Mouse (Mus musculus) cerebellum, adult 11-12 months (tissue): ENCODE data around the gene Sumo3.
A peak's percentile ranks its signal among the peaks of the same experiment; 100 is the strongest.

ENCODE experiments used
- DNase-seq: peaks from one replicate; pipeline ENCODE4 v3.0.0; 2022

Gene Sumo3

DNA sequence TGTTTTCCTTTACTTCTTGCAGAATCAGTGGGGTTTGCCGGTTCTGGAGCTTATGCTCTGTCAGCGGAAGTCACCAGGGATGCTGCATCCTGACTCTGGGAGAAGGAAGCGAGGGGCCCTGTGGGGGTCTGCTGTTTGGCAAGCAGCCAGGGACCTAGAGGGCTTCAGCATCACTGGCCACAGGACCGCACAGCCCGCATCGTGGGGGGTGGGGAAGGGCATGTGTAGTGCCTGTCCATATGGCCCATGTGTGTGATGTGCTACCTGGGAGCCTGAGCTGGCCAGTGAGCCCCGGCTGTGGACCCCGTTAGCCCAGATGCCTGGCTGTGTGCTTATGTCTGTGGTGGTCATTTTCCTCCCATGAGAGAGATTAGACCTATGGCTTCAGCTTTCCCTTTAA lies 16.1 kb upstream of the Sumo3 start:
- no peak for DNase-seq

DNA sequence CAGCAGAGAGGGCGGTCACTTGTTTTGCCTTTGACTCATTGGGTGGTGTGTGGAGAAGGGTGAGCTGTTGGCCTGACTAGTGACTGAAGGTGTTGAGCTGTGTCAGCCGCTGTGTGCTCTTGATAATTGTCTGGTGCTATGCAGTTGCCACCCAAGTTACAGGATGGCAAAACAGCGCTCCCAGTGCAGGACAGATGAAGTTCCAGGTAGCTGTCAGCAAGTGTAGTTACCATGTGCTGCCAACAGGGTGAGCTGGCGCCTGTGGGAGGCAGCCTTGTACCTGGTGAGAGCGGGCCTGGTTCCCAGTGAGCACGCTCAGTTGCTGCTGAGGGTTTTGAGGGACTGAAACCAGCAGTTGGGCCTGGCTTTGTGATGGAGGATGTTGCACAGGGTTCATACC lies 15.1 kb upstream of the Sumo3 start:
- DNase-seq: peak; percentile 62

DNA sequence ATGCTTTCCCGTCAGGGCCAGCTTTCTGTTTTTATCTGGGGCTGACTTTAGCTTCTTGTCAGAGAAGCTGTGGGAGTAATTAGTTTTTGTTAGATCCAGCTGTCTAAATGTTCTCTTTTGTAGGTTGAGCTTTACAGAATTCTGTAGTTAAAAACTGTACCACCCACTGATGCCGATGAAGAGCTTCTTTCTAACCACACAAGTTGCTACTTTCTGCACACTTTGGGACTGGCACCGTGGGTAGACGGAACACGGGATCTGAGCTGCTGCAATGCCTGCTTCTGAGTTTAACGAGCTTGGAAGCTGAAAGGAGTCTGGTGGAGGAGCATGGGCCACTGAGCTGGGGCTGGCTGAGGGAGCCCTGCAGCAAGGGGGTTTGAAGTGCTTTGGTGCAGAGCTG lies 14.4 kb upstream of the Sumo3 start:
- no peak for DNase-seq

DNA sequence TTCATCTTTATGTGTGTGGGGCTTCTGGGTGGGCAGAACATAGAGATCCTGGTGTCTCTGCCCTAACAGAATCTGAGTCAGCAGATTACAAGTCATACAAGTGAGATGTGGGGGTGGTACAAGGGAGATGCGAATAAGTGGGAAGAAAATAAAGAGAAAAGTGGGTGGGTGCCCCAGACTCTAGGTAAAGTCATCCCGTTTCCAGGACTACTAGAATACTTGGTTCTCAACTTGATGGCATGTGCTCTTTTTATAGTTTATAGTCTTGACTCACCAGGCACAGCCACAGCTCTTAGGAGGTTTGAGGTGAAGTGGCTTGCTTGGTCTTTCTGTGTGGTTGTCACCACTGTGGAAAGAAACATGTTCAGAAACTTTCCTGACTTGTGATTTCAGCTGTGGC lies 9.8 kb upstream of the Sumo3 start:
- no peak for DNase-seq

DNA sequence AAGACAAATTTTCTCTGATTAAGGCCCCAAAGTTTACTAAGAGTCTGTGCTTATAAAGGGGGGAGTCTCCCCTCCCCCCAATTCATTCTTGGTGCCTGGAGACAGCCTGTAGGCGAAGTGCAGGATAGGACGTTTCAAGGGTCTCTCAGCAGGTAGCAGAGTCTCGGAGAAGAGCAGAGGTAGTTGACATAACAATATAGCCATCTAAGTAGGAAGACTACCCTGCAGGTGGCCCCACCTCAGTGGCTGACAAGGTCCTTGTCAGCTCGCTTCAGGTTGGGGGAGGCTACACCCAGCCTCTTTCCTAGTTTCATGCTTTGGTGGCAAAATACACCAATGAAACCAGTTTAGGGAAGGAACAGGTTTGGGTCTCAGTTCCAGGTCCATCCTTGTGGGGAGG lies 2.9 kb upstream of the Sumo3 start:
- no peak for DNase-seq

DNA sequence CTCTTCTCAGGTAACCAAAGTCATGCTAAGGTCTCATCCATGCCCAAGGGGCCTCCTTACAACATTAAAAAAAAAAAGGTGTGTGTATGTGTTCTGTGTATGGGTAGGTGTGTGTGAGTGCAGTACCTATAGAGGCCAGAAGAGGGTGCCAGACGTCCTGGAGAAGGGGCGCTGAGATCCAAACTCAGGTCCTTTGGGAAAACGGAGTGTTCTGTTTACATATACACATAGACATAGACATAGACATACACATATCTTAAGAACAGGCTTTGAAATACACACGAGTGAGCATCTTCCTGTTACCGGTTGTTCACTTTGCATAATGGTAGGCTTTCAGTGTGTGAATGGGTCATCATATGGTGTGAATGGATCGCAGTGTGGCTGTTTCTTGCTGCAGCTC lies 1.8 kb upstream of the Sumo3 start:
- no peak for DNase-seq

DNA sequence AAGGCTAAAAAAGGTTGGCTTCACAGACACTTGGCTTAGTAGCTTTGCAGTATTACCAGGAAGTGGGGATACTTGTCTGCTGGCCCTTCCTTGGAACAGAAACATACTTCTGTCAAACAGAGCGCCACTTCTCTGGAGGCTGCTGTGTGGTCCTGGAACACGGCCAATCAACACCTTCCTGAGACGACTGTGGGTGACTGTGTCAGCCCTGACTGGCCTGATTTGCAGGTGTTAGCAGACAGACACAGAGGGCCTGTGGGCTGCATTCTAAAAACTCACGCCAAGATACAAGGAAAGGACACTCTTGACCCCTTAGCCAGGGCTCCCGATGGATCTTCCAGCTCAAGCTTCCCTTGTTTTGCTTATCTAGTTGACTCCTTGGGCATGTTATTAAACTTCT lies 939 bp upstream of the Sumo3 start:
- DNase-seq: peak; percentile 63

DNA sequence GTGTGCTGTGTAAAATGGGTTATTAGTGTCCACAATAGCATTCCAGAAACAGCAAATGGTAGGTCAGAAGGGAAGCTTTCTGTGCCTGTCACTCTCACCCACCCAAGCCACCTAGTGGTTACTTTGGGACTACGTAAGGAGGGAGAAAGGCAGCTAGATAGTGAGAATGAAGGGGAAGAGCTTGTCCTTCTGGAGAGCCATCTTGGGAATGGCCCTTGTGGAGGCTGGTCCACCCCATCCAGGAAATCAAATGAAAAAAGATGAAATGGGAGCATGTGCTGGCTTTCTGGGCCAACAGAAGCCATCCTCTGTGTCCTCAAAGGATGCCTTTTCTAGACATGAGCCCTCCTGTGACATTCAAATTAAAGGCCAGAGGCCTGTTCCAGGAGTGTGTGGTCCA lies 529 bp upstream of the Sumo3 start:
- DNase-seq: no peak

DNA sequence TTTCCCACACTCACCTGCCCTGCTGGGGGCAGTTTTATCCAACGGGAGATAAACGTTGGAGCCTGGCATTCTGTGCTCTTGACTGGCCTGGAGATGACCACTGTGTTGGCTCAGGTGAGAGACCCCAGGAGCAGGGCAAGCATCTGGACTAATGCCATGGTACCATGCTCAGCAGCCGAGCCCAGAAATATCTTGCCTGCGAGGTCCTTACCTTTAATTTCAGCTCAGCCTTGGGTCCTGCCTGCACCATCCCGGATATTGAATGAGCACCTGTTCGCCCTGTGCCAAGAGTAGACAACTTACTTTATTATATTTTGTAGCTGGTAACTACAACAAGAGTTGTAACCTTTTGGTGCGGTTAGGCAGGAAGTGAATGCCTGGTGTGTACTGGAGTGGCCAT lies 958 bp downstream of the Sumo3 start:
- no peak for DNase-seq

DNA sequence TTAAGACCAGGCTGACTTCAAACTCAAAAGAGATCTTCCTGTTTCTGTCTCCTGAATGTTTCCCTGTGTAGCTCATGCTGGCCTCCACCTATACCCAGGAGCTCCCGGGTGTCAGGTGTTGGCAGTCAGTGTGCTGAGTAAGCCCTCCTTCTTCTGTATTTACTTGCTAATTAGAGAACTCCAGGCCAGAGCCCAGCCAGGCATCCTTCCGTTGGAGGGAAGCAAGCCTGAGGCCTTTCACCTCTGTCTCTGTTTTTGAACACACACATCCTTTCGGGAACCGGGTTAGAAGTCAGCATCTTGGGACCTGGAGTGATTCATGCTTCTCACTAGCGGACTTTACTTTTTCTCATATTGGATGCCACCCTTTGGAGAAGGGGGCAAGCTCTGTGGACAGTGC lies 1.5 kb downstream of the Sumo3 start:
- DNase-seq: no peak

DNA sequence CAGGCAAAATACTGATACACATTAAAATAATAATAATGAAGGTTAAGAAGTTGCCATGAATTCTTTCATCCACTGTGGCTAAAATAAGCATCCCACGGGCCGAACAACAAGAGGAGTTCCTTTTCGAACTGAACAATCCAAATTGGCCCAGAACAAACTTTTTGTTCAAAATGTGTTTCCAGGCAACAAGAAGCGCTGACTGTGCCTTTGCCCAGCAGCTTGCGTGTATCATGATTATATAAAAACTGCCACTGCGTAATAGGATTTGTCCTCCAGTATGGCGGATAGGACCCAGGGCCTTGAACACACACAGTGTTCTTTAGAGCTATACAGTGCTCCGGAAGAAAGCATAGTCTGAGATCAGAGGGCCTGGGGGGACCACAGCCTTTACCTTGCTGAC lies 2.7 kb downstream of the Sumo3 start:
- no peak for DNase-seq

DNA sequence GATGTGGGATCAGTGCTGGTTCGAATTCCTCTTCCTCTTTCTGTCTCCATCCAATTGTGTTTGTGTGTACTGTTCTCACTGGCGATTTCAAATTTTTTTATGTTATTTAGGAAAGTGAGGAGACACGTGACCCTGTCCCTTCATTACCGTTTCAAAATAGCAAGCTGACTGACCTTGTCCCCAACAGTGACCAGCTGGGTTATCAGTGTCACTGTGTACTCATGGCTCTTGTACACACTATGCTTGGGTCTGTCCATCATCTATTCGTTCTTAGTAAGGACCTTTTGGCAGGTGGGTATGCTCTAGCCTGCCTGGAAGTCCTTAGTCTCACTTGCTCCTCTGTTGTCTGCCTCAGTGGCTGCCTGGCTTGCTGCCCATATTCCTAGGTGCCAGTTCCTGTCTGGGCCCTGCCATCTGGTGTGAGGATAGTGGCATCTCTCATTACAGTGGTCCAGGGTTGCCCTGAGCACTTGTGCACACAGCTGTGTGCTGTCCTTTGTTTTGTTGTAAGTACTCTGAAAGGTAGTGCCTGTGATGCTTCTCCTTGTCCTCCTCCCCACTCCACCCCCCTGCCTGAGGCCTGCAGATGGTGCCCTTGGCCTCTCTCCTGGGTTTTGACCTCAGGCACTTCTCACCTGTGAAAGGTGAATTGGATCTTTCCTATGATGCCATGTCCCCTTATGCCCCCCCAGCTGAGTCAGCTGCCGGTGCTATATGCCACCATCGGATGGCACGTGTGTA lies 4.5 kb downstream of the Sumo3 start:
- peak; percentile 69 for DNase-seq

DNA sequence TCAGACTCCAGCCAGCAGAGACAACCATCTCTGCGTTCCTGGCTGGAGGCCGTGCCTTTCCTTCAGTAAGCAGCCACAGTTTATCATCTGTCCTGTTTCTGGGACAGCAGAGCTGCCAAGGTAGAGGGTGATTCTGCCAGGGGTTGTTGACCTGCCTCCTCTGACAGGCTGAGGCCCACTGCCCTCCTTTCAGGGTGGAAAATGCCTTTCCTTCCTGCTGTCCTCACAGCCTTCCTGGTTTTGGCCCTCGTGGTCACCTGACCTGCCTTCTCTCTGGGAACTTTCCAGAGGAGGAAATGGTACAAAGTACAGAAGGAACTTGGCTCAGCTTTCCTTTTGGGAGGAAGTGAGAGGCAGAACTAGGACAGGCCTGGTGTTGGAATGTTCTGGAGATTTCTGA lies 7.5 kb downstream of the Sumo3 start:
- DNase-seq: no peak

DNA sequence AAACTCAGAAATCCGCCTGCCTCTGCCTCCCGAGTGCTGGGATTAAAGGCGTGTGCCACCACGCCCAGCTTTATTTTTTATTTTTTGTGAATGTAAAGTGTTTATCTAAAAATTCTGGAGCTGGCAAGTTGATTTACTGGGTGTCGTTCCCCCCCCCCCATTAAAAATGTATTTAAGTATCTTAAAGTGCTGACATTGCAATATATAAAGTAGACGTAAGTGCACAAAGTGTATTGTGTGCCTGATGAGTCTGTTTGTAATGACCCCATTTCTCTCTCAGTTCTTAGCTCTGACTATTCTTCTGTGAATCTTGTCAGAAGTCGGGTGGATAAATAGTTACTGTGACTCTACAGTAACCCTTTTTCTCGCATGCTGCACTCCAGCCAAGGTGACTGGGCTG lies 9.8 kb downstream of the Sumo3 start:
- DNase-seq: no peak

DNA sequence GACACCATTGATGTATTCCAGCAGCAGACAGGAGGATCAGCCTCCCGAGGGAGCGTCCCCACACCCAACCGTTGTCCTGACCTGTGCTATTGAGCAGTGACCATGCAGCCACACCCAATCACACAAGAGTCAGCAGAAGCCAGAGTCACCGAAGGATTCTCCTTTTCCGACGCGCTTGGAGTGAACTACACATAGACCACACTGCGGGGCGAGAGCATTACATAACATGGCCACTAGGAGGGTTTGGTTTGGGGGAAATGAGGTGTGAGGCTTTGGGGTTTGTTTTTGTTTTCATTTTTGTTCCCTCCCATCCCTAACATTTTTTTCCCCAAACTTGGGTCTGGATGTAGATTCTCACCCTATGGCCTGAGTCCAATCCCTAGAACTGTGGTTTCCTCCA lies 10.3 kb downstream of the Sumo3 start:
- DNase-seq: no peak

DNA sequence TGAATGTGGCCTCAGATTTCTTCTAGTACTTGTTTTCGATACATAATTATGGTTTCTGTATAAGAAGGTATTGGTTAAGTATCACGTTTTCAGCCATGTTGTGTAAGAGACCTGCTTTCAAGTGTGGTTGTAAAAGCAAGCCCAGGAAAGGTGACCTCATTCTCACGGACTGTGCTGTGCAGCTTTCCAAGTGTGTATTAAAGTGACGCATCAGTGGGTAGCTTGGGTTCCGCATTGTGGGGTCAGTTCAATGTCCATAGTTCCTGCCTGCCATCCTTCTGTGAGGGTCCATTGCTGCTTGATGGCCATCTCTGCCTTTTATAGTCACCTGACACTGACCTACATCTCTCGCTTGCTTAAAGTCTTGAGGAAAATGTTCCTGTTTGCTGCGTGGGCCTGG lies 11.0 kb downstream of the Sumo3 start:
- DNase-seq: no peak

DNA sequence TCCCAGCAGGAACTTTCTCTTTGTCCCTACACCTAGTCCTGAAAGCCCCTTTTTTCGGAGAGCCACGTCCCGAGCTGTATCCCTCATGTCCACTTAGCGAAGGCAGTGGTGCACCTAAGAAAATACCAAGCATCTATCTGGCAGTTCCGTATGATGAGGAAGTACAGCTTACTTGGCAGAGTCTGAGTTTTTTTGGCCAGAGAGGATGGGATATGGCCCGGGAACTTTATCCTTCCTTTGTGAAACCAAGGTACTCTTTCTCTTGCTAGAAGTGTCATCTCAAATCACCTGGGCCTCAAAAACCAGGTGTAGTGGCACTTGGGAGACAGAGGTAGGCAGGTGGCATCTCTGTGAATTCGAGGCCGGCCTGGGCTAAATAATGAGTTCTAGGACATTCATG lies 15.6 kb downstream of the Sumo3 start:
- DNase-seq: no peak

DNA sequence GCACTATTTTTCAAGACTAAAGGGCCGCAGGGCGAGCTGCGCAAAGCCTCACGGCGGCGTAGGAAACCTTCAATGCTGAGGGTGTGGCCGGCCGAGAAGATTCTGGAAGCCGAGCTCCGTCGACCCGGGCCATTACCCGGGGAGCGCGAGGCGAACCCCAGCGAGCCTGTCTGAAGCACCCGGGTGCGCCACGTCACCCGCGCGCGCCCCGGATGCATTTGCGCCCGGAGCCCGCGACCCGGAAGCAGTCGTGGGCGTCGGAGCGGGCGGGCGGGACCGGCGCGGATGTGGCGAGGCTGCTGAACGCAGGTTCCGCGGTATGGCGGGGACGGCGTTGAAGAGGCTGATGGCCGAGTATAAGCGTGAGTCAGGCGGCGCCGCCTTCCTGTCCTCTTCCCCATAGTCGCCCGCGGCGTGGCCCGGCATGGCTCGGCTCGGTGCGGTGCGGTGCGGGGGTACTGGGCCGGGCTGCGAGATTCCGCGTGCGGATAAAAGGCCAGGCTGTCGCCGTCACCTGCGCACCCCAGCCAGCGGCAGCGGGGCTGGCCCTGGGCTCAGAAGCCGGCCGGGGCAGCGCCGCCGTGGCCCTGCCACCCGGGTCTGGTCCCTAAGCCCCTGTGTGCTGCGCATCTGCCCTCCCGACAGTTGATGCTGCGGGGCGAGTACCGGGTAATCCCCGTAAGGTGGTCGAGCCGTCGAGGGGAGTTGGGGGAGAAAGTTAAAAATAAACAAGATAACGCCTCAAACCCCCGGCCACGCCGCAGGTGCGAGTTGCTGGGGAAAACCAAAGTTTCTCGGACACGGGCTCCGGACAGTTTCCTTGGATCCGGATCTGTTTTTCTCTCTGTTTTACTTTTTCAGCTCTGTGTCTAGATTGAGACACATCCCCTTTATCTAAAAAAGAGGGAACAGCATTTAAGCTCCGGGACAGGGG lies 16.4 kb downstream of the Sumo3 start, which contains the start of gene Ube2g2:
Gene Ube2g2, plus strand, starts transcription at position 221 of the 934 bp plus-strand sequence.
- peak; percentile 91 for DNase-seq

DNA sequence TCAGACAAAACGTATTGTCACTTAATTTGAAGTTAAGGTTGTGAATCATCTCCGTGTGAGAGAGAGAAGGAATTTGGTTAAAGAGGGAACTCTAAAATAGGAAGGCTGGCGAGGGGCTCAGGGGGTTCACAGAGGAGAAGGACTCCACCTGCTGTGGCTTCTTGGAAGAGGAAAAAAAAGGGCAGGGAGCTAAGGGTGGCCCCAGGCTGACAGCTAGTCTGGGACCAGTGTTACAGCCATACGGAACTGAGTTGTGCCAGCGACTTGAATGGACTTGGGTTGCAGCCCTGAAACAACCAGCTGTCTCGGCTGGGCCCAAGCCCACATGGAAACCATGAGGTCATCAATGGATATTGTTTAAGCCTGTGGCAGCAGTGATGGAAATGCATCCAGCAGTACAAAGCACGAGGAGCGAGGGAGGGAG lies 17.2 kb downstream of the Sumo3 start:
- DNase-seq: peak; percentile 74

DNA sequence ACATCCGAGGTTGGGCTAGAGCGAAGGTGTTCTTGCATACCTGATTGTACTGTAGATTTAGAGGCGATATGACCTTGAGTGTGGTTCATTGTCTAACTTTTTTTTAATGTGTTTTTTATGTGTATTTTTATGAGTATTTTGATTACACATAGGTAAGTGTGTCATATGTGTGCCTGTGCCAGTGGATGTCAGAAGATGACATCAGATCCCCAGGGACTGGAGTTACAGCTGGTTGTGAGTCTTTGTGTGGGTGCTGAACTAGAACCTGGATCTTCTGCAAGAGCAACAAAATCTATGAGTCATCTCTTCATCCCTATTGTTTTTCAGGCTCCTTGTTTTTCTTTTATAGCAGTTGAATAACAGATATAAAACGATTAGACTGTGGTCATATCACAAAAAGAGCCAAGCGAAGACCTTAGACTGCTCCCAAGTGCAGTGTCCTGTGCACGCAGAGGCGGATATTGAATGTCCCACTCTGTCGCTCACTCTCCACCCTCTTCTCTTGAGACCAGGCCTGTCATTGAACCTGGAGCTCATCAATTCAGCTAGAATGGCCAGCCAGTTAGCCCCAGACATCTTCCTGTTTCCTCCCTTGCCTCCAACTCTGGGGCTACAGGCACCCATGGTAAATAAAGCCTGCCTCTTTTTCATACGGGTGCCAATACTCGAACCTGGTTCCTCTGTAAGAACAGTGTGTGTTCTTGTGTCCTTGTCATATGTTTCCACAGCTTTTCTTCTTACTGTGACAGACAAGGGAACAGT lies 17.9 kb downstream of the Sumo3 start:
- no peak for DNase-seq

DNA sequence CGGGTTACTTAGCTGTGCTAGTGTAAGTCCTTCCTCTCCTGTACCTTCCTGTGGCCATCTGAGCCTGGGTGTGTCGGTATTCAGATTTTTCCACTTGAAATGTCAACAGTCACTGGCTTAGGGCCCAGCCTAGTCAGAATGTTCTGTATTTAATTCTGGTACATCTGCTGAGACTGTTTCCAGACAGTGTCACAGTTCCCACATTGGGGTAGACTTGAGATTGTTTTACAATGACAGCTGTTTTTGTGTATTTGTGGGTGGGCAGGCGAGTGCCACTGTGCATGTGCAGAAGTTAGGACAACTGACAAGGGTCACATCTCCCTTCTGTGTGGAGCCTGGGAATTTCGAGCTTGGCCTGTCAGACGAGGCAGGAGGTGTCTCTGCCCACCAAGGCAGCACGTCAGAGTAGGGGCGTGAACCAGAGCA lies 18.7 kb downstream of the Sumo3 start:
- no peak for DNase-seq

DNA sequence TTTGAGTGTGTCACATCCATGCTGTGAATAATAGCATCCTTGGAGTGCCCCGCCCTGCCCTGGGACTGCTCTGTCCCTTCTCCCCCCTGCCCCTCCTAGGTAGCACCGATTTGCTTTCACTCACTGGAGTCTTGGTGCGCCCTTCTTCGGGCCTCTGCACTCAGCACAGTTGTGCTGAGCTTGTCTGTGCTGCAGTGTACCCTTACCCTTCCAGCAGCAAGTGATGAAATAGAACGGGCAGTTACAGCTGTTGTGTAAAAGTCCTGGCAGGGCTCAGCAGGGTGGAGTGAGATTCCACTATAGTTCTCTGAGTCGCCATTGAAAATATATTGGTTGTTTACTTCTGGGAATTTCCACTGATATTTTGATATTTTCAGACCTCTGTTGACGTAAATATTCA lies 20.1 kb downstream of the Sumo3 start:
- DNase-seq: no peak

DNA sequence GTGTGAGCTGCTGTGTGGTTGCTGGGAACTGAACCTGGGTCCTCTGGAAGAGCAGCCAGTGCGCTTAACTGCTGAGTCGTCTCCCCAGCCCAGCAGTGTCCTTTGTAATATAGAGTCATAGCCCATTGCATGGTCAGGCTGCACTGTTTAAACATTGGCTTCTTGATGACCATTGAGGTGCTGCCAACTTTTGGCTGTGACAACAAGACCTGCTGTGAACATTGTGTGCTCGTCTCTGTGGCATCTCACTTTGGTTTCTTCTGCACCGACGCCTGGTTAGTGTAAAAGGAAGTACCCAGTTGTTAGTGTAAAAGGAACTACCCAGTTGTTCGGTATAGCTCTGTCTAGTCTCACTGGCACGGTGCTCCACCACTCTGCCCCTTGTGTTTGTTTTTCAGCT lies 20.7 kb downstream of the Sumo3 start:
- DNase-seq: no peak
